Mouse (Mus musculus): ENCODE data around the gene Arrdc2. TPM values are rescaled to one million over a fixed set of nuclear protein-coding genes. Genes with fewer than 3 reads are reported as not detected.

The Arrdc2 gene
- polyA plus RNA-seq, 1 experiment from 2014 or later, result 5.7 TPM

DNA sequence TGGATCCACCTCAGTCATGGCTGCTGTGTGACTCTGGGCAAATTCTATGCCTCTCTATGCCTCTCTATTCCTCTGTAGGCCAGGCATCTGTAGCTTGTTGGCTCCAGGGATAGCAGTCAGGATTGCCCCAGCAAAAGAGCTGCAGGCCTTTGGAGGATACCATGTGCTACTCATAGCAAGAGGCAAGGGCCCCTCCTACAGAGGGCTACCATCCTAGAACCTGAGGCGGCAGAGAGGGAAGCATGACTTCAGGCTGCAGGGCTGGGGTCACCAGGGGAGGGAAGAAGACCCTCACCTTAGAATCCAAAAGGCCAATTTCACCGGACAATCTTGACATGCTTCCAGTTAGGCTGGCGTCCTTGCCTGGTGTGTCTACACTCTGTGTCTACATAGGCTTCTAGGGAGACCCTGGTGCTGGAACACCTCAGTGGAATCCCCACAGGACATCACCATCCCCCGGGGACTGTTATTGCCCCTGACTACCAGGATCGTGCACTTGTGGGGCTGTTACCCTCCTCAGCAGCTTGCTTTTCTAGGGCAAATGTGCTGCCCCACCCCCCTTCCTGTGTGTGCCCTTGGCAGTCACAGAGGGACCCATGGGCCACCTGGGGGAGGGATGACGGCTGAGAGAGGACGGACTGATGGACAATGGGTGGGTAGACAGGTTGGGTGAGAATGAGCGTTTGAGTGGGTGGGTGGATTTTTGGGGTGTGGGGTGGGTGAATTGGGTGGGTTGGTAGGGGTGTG, 30.4 kb downstream of the Arrdc2 start:
- 86% methylated on average over 8 of the region's 8 CpGs for WGBS
- peaks cover 37% of the 10 kb centered on the region for H3K4me1 ChIP-seq

DNA sequence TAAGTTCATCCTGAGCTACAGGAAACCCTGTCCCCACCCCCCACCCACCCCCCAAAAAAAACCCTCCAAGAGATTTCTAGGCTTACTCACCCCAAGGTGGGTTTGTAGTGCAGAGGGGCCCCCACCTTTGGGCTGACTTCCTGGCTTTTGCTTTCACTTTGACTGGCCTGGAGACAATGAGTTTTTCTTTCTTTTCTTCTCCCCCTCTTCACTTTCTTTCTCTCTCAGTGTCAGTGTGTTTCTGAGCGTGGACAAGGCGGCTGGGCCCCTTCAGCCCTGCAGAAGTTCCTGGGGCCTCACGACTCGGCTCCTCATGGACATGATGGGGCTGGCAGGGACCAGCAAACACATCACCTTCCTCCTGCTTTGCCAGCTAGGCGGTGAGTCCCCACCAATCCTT, 31.3 kb downstream of the Arrdc2 start, which contains the start of gene Il12rb1:
Gene Il12rb1 (plus strand): TSS at position 211 of the 400 bp plus-strand sequence.
- Histone ChIP-seq H3K27ac (no peak within 1 kb of the TSS), H3K4me1 (peaks cover 45% of the 10 kb centered on the region), H3K27me3 (ENCODE audit: poor library complexity, severe bottlenecking) (peaks cover 68% of the 10 kb centered on the region), H3K9me3 (no peaks in the 10 kb centered on the region), H3K4me3 (no peak within 1 kb of the TSS), H3K36me3 (replicated peaks) (no peaks in the 10 kb centered on the region)
- WGBS, result 74% methylated on average over 5 of the region's 5 CpGs
- DNase-seq (ENCODE audit: extremely low spot score, low spot score), result no peak

More for the DNA sequence above, 30.4 kb downstream of the Arrdc2 start:
- Histone ChIP-seq H3K4me3 (no peak overlapping the region), H3K27ac (no peak overlapping the region), H3K9me3 (no peaks in the 10 kb centered on the region), H3K36me3 (replicated peaks) (no peaks in the 10 kb centered on the region), H3K27me3 (ENCODE audit: poor library complexity, severe bottlenecking) (peaks cover 68% of the 10 kb centered on the region)
- no peak for DNase-seq (ENCODE audit: extremely low spot score, low spot score)

DNA sequence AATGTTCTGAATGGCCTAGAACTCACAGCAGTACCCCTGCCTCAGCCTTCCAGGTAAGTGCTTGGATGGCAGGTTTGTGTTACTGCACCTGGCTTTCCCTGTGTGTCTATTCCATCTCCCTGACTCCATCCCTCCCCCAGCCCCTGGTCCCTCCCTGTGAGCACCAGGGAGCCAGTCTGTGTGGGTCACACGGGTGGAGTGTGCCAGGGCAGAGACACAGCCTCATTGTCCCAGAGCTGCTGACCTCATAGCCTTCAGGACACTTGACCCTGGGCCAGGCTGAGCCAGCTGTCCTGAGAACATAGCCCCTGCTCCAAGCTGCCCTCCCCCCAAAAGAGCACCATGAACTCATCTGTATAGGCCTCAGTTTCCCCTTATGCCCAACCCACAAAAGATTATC, 32.2 kb downstream of the Arrdc2 start:
- no peak overlapping the region for H3K27ac ChIP-seq
- WGBS, result 43% methylated on average over 1 of the region's 1 CpGs
- H3K4me1 ChIP-seq, result peaks cover 49% of the 10 kb centered on the region
- DNase-seq (ENCODE audit: extremely low spot score, low spot score), result no peak
- H3K4me3 ChIP-seq, result no peak overlapping the region
- no peaks in the 10 kb centered on the region for H3K36me3 ChIP-seq (replicated peaks)
- H3K27me3 ChIP-seq (ENCODE audit: poor library complexity, severe bottlenecking), result peaks cover 74% of the 10 kb centered on the region
- H3K9me3 ChIP-seq, result no peaks in the 10 kb centered on the region

DNA sequence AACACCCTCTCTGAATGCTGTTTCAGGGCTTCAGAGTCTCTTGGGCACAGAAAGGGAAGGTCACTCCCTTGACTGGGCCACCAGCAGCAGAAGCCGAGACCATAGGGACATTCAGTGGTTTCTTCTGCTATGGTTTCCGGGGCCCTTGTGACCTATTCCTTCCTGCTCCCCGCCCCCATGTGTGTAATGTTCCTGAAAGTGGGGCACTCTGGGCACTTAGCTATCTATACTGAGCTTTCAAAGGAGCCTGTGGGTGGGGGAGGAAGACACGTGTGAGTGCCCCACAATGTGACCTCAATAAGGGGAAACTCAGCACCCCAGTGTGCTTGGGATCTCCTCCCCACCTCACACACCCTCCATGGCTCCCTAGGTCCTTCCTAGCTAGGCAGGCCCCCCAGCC, 33.0 kb downstream of the Arrdc2 start:
- Histone ChIP-seq H3K4me3 (no peak overlapping the region), H3K27me3 (ENCODE audit: poor library complexity, severe bottlenecking) (peaks cover 82% of the 10 kb centered on the region), H3K9me3 (no peaks in the 10 kb centered on the region), H3K27ac (no peak overlapping the region), H3K36me3 (replicated peaks) (no peaks in the 10 kb centered on the region), H3K4me1 (peaks cover 49% of the 10 kb centered on the region)
- no peak for DNase-seq (ENCODE audit: extremely low spot score, low spot score)
- 87% methylated on average over 4 of the region's 4 CpGs for WGBS

DNA sequence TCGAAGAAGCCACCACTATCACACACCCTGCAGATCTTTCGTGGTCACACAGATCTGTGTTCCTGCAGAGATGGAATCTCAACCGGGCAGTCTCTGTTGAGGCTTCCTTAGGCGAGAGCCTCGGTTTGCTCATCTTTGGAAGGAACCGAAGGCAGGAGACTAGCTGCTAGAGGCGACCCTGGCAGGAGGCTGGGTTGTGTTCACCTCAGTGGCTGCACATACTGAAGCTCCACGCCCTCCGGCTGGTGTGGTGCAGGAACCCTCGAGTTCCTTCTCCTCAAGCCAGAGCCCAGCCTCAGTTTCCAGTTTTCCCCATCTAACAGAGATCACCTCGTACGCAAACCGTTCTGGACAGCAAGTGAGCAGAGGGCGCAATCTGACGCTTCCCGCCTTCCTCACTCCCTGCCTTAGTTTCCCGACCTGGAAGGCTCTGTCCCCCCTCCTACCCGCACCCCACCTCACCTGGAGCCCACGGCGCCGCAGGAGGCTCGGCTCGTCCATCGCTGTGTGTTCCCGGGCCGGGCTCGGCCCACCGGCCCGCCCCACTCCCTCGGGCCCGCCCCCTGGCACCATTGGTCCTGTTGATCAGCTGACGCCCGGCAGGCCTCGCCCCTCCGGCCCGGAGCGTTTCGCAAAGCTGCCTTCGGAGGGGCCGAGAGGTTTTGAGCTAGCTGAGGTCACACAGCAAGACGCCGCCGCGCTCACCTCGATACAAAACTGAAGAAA, 34.9 kb downstream of the Arrdc2 start, which contains the start of gene Mast3:
Gene Mast3 (minus strand): TSS at position 574 of the 726 bp plus-strand sequence.
- DNase-seq (ENCODE audit: extremely low spot score, low spot score), result peak; percentile 86
- Histone ChIP-seq H3K4me3 (peak within 1 kb of the TSS; percentile 61), H3K36me3 (replicated peaks) (no peaks in the 10 kb centered on the region), H3K4me1 (peaks cover 44% of the 10 kb centered on the region), H3K9me3 (no peaks in the 10 kb centered on the region), H3K27ac (peak within 1 kb of the TSS; percentile 45), H3K27me3 (ENCODE audit: poor library complexity, severe bottlenecking) (peaks cover 84% of the 10 kb centered on the region)
- WGBS, result under 1% methylated on average over 45 of the region's 45 CpGs

DNA sequence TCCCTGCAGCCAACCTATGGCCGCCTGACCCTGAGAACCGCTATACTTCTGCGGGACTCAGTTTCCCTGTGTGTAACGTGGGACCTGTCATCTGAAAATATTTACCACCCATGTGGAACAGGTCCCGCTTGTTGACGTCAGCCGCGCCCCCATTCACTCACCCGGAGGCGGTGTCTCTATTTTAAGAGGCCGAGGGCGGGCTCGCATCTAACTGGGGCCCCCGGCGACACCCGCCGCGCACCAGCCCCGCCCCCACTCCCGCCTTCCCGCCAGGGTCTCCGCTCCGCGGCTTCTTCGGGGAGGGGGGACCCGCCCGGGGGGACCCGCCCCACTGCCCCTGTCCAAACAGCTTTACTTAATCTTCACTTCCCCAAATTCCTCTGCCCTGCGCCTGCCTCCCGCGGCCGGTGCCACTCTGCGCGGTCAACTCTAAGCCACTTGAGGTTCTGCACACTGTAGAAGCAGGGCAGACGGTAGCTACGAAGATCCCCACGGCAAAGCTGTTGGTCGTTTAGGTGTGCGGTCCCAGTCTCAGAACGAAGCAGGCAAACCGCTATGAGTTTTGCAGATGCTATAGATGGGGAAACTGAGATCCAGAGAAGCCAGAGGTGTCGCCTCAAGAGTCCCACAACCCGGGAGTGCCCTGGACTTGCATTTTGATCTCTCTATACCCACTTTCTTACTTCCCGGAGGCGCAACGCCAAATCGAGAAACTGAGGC, 35.6 kb downstream of the Arrdc2 start:
- Histone ChIP-seq H3K27me3 (ENCODE audit: poor library complexity, severe bottlenecking) (peaks cover 86% of the 10 kb centered on the region), H3K4me1 (peaks cover 40% of the 10 kb centered on the region), H3K36me3 (replicated peaks) (no peaks in the 10 kb centered on the region), H3K9me3 (no peaks in the 10 kb centered on the region), H3K4me3 (peak overlapping the region; percentile 61), H3K27ac (peak overlapping the region; percentile 45; the same call in 1 of the 2 replicates)
- WGBS, result 2% methylated on average over 47 of the region's 47 CpGs
- no peak for DNase-seq (ENCODE audit: extremely low spot score, low spot score)

DNA sequence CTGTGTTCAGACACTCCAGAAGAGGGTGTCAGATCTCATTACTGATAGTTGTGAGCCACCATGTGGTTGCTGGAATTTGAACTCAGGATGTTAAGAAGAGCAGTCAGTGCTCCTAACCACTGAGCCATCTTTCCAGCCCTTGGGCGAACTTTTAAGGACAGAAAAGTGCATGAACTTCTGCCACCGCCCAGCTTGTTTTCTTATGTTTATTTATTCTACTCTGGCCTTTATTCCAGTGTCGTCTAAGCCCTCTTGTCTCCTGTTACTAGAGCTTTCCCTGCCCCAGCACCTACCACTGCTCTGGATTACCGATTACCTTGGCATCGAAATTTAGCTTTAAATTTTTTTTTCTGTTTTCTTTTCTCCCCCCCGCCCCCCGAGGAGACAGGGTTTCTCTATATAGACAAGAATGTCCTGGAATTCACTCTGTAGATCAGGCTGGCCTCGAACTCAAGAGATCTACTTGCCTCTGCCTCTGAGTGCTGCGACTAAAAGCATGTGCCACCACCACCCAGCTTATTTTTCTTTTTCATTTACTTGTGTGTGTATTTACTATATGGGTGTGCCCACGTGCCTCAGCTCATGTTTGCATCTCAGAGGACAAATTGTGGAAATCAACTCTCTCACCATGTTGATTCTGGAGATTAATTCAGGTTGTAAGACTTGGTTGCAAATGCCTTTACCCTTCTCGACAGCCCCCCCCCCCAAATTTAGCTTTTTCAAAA, 36.6 kb downstream of the Arrdc2 start:
- Histone ChIP-seq H3K9me3 (no peaks in the 10 kb centered on the region), H3K27me3 (ENCODE audit: poor library complexity, severe bottlenecking) (peaks cover 96% of the 10 kb centered on the region), H3K4me3 (no peak overlapping the region), H3K27ac (no peak overlapping the region), H3K4me1 (peaks cover 47% of the 10 kb centered on the region), H3K36me3 (replicated peaks) (no peaks in the 10 kb centered on the region)
- DNase-seq (ENCODE audit: extremely low spot score, low spot score), result no peak
- WGBS, result 76% methylated on average over 11 of the region's 11 CpGs

DNA sequence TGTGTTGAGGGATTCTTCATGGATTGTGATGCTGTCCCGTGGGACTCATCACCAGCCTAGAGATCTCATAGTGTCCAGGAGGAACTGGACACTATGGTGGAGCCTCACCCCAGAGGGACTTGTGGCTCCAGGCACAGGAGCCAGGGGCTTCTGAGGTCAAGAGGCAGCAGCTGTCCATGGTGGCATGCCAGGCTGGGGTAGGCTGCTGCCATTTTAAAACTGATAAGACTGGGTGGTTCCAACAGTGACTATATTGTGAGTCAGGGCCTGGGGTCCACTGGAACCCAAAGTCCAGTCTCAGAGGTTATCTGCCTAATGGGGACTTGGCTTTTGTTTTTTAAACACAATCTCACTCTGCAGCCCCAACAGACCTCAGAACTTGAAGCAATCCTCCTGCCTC, 37.7 kb downstream of the Arrdc2 start:
- H3K36me3 ChIP-seq (replicated peaks), result no peaks in the 10 kb centered on the region
- no peak for DNase-seq (ENCODE audit: extremely low spot score, low spot score)
- WGBS, result 83% methylated on average over 1 of the region's 1 CpGs
- H3K9me3 ChIP-seq, result no peaks in the 10 kb centered on the region
- H3K4me3 ChIP-seq, result no peak overlapping the region
- H3K4me1 ChIP-seq, result peaks cover 55% of the 10 kb centered on the region
- H3K27ac ChIP-seq, result no peak overlapping the region
- H3K27me3 ChIP-seq (ENCODE audit: poor library complexity, severe bottlenecking), result peaks cover 94% of the 10 kb centered on the region

DNA sequence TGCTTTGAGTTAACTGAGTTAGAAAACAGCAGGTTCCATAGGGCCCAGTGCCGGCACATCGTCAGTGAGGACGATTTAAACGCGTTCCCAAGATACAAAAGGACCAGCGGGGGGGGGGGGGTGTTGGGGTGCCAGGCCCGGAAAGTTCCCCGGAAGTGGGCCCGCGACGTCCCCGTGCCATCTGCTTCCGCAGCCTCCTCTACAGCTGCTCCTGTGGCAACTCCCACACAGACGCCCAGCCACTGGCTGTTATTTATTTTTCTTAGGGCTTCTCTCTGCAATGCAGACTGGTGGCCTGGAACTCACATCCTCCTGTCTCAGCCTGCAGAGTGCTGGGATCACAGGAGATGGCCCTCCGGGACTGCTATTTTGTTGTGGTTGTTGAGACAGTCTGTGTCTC, 38.4 kb downstream of the Arrdc2 start:
- WGBS, result 49% methylated on average over 15 of the region's 15 CpGs
- Histone ChIP-seq H3K27me3 (ENCODE audit: poor library complexity, severe bottlenecking) (peaks cover 91% of the 10 kb centered on the region), H3K27ac (no peak overlapping the region), H3K4me1 (peaks cover 62% of the 10 kb centered on the region), H3K36me3 (replicated peaks) (no peaks in the 10 kb centered on the region), H3K9me3 (no peaks in the 10 kb centered on the region), H3K4me3 (no peak overlapping the region)
- no peak for DNase-seq (ENCODE audit: extremely low spot score, low spot score)

DNA sequence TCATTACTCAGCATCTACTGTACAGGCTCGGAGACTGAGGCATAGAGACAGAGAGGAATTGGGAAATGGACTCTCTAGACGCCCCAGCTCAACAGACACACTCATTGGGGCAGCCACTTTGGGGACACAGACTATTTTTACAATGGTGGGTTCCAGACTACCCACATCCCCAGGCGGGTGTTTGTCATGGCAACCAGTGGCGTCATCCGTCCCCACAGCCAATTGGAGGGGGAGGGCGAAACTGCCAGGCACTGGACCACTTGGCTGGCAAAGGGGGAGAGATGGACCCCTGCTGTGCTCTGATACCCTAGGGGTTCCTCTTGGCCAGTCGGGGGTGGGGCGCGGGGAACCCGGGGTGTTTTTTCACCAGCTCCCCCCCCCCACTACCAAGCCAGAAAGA, 38.9 kb downstream of the Arrdc2 start:
- Histone ChIP-seq H3K4me1 (peaks cover 67% of the 10 kb centered on the region), H3K27me3 (ENCODE audit: poor library complexity, severe bottlenecking) (peaks cover 91% of the 10 kb centered on the region), H3K4me3 (no peak overlapping the region), H3K27ac (no peak overlapping the region), H3K9me3 (no peaks in the 10 kb centered on the region), H3K36me3 (replicated peaks) (no peaks in the 10 kb centered on the region)
- WGBS, result 57% methylated on average over 10 of the region's 10 CpGs
- DNase-seq (ENCODE audit: extremely low spot score, low spot score), result no peak

DNA sequence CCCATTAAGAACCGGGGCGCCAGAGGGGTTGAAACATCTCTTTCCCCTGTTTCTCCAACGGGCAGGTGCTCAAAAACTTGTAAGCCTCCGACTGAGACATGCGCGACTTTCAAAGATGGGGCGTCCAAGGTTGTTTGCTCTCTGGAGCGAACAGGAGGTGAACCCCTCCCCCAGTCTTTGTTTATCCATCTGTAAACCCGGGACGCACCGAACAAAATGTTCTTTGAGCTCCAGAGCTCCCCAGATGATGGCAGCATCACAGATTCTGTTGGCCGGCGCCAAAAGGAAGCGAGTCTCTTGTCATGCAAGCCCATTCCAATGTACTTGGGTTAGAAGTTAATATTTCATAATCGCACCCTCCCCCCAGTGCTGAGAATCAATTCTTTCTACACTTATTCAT, 41.2 kb downstream of the Arrdc2 start:
- Histone ChIP-seq H3K27me3 (ENCODE audit: poor library complexity, severe bottlenecking) (peaks cover 89% of the 10 kb centered on the region), H3K9me3 (no peaks in the 10 kb centered on the region), H3K27ac (peak overlapping the region; percentile 88), H3K4me3 (peak overlapping the region; percentile 70), H3K36me3 (replicated peaks) (no peaks in the 10 kb centered on the region), H3K4me1 (peaks cover 66% of the 10 kb centered on the region)
- DNase-seq (ENCODE audit: extremely low spot score, low spot score), result no peak
- 17% methylated on average over 15 of the region's 15 CpGs for WGBS

All from forebrain, embryonic 10.5 days (tissue).